14 mouse cellular contexts compared by ENCODE assay signal in the genomic region with DNA sequence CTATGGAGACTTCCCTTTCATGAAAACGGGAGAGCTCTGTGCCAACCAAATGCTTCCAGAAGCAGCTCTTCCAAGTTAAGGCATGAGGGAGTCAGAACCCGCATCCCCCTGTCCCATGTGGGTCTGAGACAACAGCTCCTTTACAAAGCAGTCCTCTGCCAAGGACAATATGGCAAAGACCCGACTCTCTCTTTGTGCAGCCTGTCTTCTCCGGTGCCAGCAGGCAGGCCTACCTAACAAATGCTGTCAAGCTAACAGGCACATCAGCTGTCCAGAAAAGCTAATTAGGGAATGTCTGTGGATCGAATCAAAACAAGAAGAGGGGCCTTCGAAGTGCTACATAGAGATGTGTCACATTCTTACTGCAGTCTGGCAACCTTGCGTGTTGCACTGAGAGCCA.
A peak's percentile ranks its signal among the peaks of the same experiment; 100 is the strongest.
DNase-seq lines count a peak whose midpoint lies in the region; ATAC-seq and TF ChIP-seq lines count a peak whose summit lies in the region.
"Had no signal": no experiment of that assay in that cellular context is flagged by ENCODE, and none has a peak within 500 bp of the region (broad histone marks: within the 10 kb centered on the region; RNA-seq: fewer than 3 reads in every experiment).

No protein-coding gene starts in this region.

- no peak for TF ChIP-seq CTCF in forebrain, postnatal 0 days (IDR thresholded peaks at IDR 0.05; ENCODE audit: low read depth)

- peak; percentile 49 for DNase-seq in midbrain, embryonic 14.5 days
- no peak for DNase-seq in midbrain, embryonic 10.5 days (ENCODE audit: low spot score)
- DNase-seq in forebrain, postnatal 0 days, result peak; percentile 85
- DNase-seq in layer of hippocampus, adult 8-10 months (ENCODE audit: low spot score in 2 of 2), result peak; percentile 71 to 82
- no peak for DNase-seq in heart, adult 8-10 months (ENCODE audit: low spot score)
- no peak for DNase-seq in adrenal gland, postnatal 10 days
- DNase-seq: cerebellum, adult 8-10 months; heart, adult 2 months; kidney, adult 18-20 months; lung, embryonic 14.5 days; thymus, postnatal 4 days had no signal

- no peaks in the 10 kb centered on the region for H3K27me3 ChIP-seq in midbrain, embryonic 14.5 days (ENCODE audit: control insufficient read depth, insufficient read depth, low read length)
- no peaks in the 10 kb centered on the region for H3K27me3 ChIP-seq in midbrain, embryonic 10.5 days (ENCODE audit: low read depth, poor library complexity, severe bottlenecking)
- no peaks in the 10 kb centered on the region for H3K27me3 ChIP-seq in forebrain, postnatal 0 days (ENCODE audit: insufficient read depth, low read length)
- H3K27me3 ChIP-seq in neural tube, embryonic 15.5 days (replicated peaks), result no peaks in the 10 kb centered on the region
- H3K27me3 ChIP-seq: CH12.LX; limb, embryonic 13.5 days had no signal

- ATAC-seq in midbrain, embryonic 14.5 days (ENCODE audit: low FRiP score, low TSS enrichment), result 0 out of 2 replicates have a peak, but pooled peaks have one; percentile 17
- peak; percentile 92 for ATAC-seq in forebrain, postnatal 0 days
- ATAC-seq in neural tube, embryonic 15.5 days (ENCODE audit: low FRiP score), result peak; percentile 22; the same call in 1 of the 2 replicates

- H3K9ac ChIP-seq in midbrain, embryonic 14.5 days (replicated peaks; ENCODE audit: low read length), result no peak overlapping the region
- no peak overlapping the region for H3K9ac ChIP-seq in forebrain, postnatal 0 days
- H3K9ac ChIP-seq in neural tube, embryonic 15.5 days (replicated peaks), result no peak overlapping the region
- H3K9ac ChIP-seq: limb, embryonic 13.5 days; lung, embryonic 14.5 days had no signal

- H3K4me1 ChIP-seq in midbrain, embryonic 14.5 days (ENCODE audit: control insufficient read depth, insufficient read depth, low read length), result peaks cover 13% of the 10 kb centered on the region
- peaks cover 11% of the 10 kb centered on the region; the same call in 1 of the 2 replicates for H3K4me1 ChIP-seq in midbrain, embryonic 10.5 days
- H3K4me1 ChIP-seq in forebrain, postnatal 0 days (ENCODE audit: insufficient read depth), result peaks cover 11% of the 10 kb centered on the region; the same call in 1 of the 2 replicates
- peaks cover 24% of the 10 kb centered on the region for H3K4me1 ChIP-seq in neural tube, embryonic 15.5 days
- H3K4me1 ChIP-seq: limb, embryonic 13.5 days had no signal

- H3K9me3 ChIP-seq in midbrain, embryonic 14.5 days (ENCODE audit: control insufficient read depth, low read length), result no peaks in the 10 kb centered on the region
- no peaks in the 10 kb centered on the region for H3K9me3 ChIP-seq in midbrain, embryonic 10.5 days (replicated peaks)
- H3K9me3 ChIP-seq in forebrain, postnatal 0 days (ENCODE audit: low read length), result no peaks in the 10 kb centered on the region
- H3K9me3 ChIP-seq in neural tube, embryonic 15.5 days (replicated peaks), result no peaks in the 10 kb centered on the region
- H3K9me3 ChIP-seq: limb, embryonic 13.5 days had no signal

- H3K36me3 ChIP-seq in midbrain, embryonic 14.5 days (ENCODE audit: control insufficient read depth, insufficient read depth, low read length), result peaks cover 95% of the 10 kb centered on the region
- H3K36me3 ChIP-seq in midbrain, embryonic 10.5 days, result peaks cover 99% of the 10 kb centered on the region
- peaks cover 60% of the 10 kb centered on the region for H3K36me3 ChIP-seq in forebrain, postnatal 0 days (ENCODE audit: insufficient read depth)
- H3K36me3 ChIP-seq in neural tube, embryonic 15.5 days, result peaks cover 56% of the 10 kb centered on the region

- H3K4me2 ChIP-seq in midbrain, embryonic 14.5 days (ENCODE audit: low read length), result no peak overlapping the region
- no peak overlapping the region for H3K4me2 ChIP-seq in forebrain, postnatal 0 days (ENCODE audit: low read depth)
- H3K4me2 ChIP-seq in neural tube, embryonic 15.5 days, result no peak overlapping the region
- H3K4me2 ChIP-seq: limb, embryonic 13.5 days; lung, embryonic 14.5 days had no signal

- H3K4me3 ChIP-seq in midbrain, embryonic 14.5 days (replicated peaks; ENCODE audit: low read depth, low read length), result no peak overlapping the region
- no peak overlapping the region for H3K4me3 ChIP-seq in midbrain, embryonic 10.5 days
- H3K4me3 ChIP-seq in forebrain, postnatal 0 days (ENCODE audit: low read depth, low read length), result no peak overlapping the region
- H3K4me3 ChIP-seq in neural tube, embryonic 15.5 days (replicated peaks), result no peak overlapping the region
- H3K4me3 ChIP-seq: heart, adult 2 months; limb, embryonic 13.5 days had no signal

- WGBS in midbrain, embryonic 14.5 days, result 44% methylated on average over 7 of the region's 7 CpGs
- 92% methylated on average over 7 of the region's 7 CpGs for WGBS in midbrain, embryonic 10.5 days
- WGBS in forebrain, postnatal 0 days, result 26% methylated on average over 7 of the region's 7 CpGs
- WGBS in neural tube, embryonic 15.5 days, result 60% methylated on average over 7 of the region's 7 CpGs

- H3K27ac ChIP-seq in midbrain, embryonic 14.5 days (replicated peaks; ENCODE audit: low read depth, low read length), result peak overlapping the region; percentile 53
- no peak overlapping the region for H3K27ac ChIP-seq in midbrain, embryonic 10.5 days (replicated peaks)
- peak overlapping the region; percentile 29; the same call in 1 of the 2 replicates for H3K27ac ChIP-seq in forebrain, postnatal 0 days (ENCODE audit: low read depth, low read length)
- H3K27ac ChIP-seq in neural tube, embryonic 15.5 days (replicated peaks), result 0 out of 2 replicates have a peak overlapping the region, but pooled peaks have one; percentile 41
- H3K27ac ChIP-seq: heart, adult 2 months; limb, embryonic 13.5 days had no signal

Comparison
In these comparisons a context has a peak if more than half of its experiments do, and no peak if none do; other contexts are left out.
1. DNase-seq: peak in midbrain, embryonic 14.5 days (single experiment), forebrain, postnatal 0 days (single experiment) and layer of hippocampus, adult 8-10 months (2 of 2); none in midbrain, embryonic 10.5 days (single experiment), heart, adult 8-10 months (single experiment) and adrenal gland, postnatal 10 days (single experiment).
2. ATAC-seq: peak in every context shown above with its lines; median percentile 92 in forebrain, postnatal 0 days; 22 in neural tube, embryonic 15.5 days; 17 in midbrain, embryonic 14.5 days.